Mouse (Mus musculus) forebrain, postnatal 0 days (tissue): ENCODE data around the gene Acat2. TPM values are rescaled to one million over a fixed set of nuclear protein-coding genes. Genes with fewer than 3 reads are reported as not detected.
"Not testable (repeated sequence)": the region's sequence is repeated elsewhere in the genome, so short reads cannot be mapped to it uniquely, and the experiment has no call there.

Source experiments
- ATAC-seq: fragments of 200-750 bp; cut with Nextera tagmentation; 2 replicates; pipeline ENCODE4 v1.8.0; 2017; ENCODE audit warnings: mild to moderate bottlenecking, moderate library complexity
- DNase-seq: peaks from one replicate; pipeline ENCODE4 v3.0.0-alpha.2; 2015
- H3K27ac ChIP-seq: fragments of 300-500 bp; sonication (generic); 2 replicates; pipeline ENCODE4 v1.5.1; 2014; ENCODE audit warnings: low read depth, mild to moderate bottlenecking, antibody characterized with exemption, low read length, moderate library complexity, mixed read lengths
- H3K27me3 ChIP-seq: fragments of 300-500 bp; sonication (generic); 2 replicates; pipeline ENCODE4 v1.6.1; 2014; ENCODE audit warnings: mild to moderate bottlenecking, low read length, mixed read lengths; ENCODE audit not compliant: insufficient read depth
- H3K36me3 ChIP-seq: fragments of 300-500 bp; sonication (generic); 2 replicates; pipeline ENCODE4 v1.6.1; 2014; ENCODE audit warnings: mild to moderate bottlenecking, moderate library complexity; ENCODE audit not compliant: insufficient read depth
- H3K4me1 ChIP-seq: fragments of 300-500 bp; sonication (generic); 2 replicates; pipeline ENCODE4 v1.6.1; 2014; ENCODE audit warnings: antibody characterized with exemption; ENCODE audit not compliant: insufficient read depth
- H3K4me2 ChIP-seq: fragments of 300-500 bp; sonication (generic); 2 replicates; pipeline ENCODE4 v1.6.1; 2014; ENCODE audit warnings: low read depth, mild to moderate bottlenecking, moderate library complexity
- H3K4me3 ChIP-seq: fragments of 300-500 bp; sonication (generic); 2 replicates; pipeline ENCODE4 v1.5.1; 2014; ENCODE audit warnings: low read depth, low read length, mixed read lengths
- H3K9ac ChIP-seq: fragments of 300-500 bp; sonication (generic); 2 replicates; pipeline ENCODE4 v1.6.1; 2014; ENCODE audit warnings: mild to moderate bottlenecking
- H3K9me3 ChIP-seq: fragments of 300-500 bp; sonication (generic); 2 replicates; pipeline ENCODE4 v1.6.1; 2016; ENCODE audit warnings: low read length
- CTCF ChIP-seq: sonication (generic); IDR thresholded peaks from 2 replicates; pipeline ENCODE4 v1.5.1; 2016; ENCODE audit warnings: antibody characterized with exemption, control low read depth, low read depth
- WGBS: fragments of 180-500 bp; shearing (Covaris S2); extraction: QIAGEN DNeasy Blood & Tissue Kit; methylation state at CpG from one replicate; pipeline ENCODE4 v1.1.7; 2014; 5-methylcytosine and 5-hydroxymethylcytosine counted together
- polyA plus RNA-seq: library from polyadenylated mRNA; unstranded; fragments of >200 nt; fragmentation: Nextera tagmentation; extraction: Ambion mirVana; gene quantifications from 2 replicates; pipeline ENCODE4 v1.2.1, GENCODE M21; 2015
- total RNA-seq: library from RNA; depleted of rRNA; stranded (reverse); fragments of >200 nt; gene quantifications from 2 replicates; pipeline ENCODE4 v1.2.3, GENCODE M21; 2014

Acat2 gene
- total and polyA plus RNA-seq, 2 experiments from 2014 or later: 228 to 278 TPM

GRCm38 (mm10) chr17:12938077-12938476, 22.5 kb downstream of the Acat2 start:
- H3K27me3 ChIP-seq: no peaks in the 10 kb centered on the region
- no peak overlapping the region for H3K4me2 ChIP-seq
- H3K9ac ChIP-seq: no peak overlapping the region
- no peaks in the 10 kb centered on the region for H3K4me1 ChIP-seq
- WGBS: 15% methylated on average over 2 of the region's 2 CpGs
- H3K27ac ChIP-seq: no peak overlapping the region
- no peak for DNase-seq
- ATAC-seq: peak; percentile 26; the same call in 1 of the 2 replicates
- H3K4me3 ChIP-seq: no peak overlapping the region
- peaks cover 12% of the 10 kb centered on the region for H3K36me3 ChIP-seq
- H3K9me3 ChIP-seq: no peaks in the 10 kb centered on the region
- no peak for TF ChIP-seq CTCF

GRCm38 (mm10) chr17:12937412-12937970, 23.1 kb downstream of the Acat2 start:
- TF ChIP-seq CTCF: no peak
- Histone ChIP-seq H3K4me1 (no peaks in the 10 kb centered on the region), H3K4me3 (no peak overlapping the region), H3K27ac (no peak overlapping the region), H3K9me3 (no peaks in the 10 kb centered on the region), H3K36me3 (peaks cover 6% of the 10 kb centered on the region; the same call in 1 of the 2 replicates), H3K4me2 (no peak overlapping the region), H3K9ac (no peak overlapping the region), H3K27me3 (no peaks in the 10 kb centered on the region)
- WGBS: 85% methylated on average over 2 of the region's 2 CpGs
- ATAC-seq (no peak), DNase-seq (no peak)

- no peaks in the 10 kb centered on the region for H3K27me3 ChIP-seq
- H3K9me3 ChIP-seq: no peaks in the 10 kb centered on the region
- H3K4me3 ChIP-seq: no peak overlapping the region
- H3K4me1 ChIP-seq: no peaks in the 10 kb centered on the region
- no peaks in the 10 kb centered on the region for H3K36me3 ChIP-seq
- WGBS: 14% methylated on average over 4 of the region's 4 CpGs
- DNase-seq (no peak), ATAC-seq (no peak)
- H3K9ac ChIP-seq: no peak overlapping the region
- TF ChIP-seq CTCF: no peak
- no peak overlapping the region for H3K4me2 ChIP-seq
- no peak overlapping the region for H3K27ac ChIP-seq
Observed at GRCm38 (mm10) chr17:12935719-12936118, 24.8 kb downstream of the Acat2 start.

GRCm38 (mm10) chr17:12931576-12931975, 29.0 kb downstream of the Acat2 start:
- H3K9me3 ChIP-seq, H3K4me3 ChIP-seq, H3K4me1 ChIP-seq, H3K9ac ChIP-seq, DNase-seq, H3K27me3 ChIP-seq, H3K36me3 ChIP-seq, ATAC-seq, H3K4me2 ChIP-seq, H3K27ac ChIP-seq: not testable (repeated sequence)
- 88% methylated on average over 5 of the region's 5 CpGs for WGBS

- no peak overlapping the region for H3K4me3 ChIP-seq
- H3K9ac ChIP-seq: no peak overlapping the region
- no peaks in the 10 kb centered on the region for H3K9me3 ChIP-seq
- H3K4me2 ChIP-seq: no peak overlapping the region
- no peak for ATAC-seq
- 87% methylated on average over 8 of the region's 8 CpGs for WGBS
- peaks cover 53% of the 10 kb centered on the region for H3K36me3 ChIP-seq
- H3K27me3 ChIP-seq: no peaks in the 10 kb centered on the region
- H3K27ac ChIP-seq: no peak overlapping the region
- DNase-seq: no peak
- no peak for TF ChIP-seq CTCF
- no peaks in the 10 kb centered on the region for H3K4me1 ChIP-seq
Observed at GRCm38 (mm10) chr17:12925703-12926180, 34.8 kb downstream of the Acat2 start.

- Histone ChIP-seq H3K4me1 (no peaks in the 10 kb centered on the region), H3K4me3 (no peak overlapping the region), H3K36me3 (peaks cover 60% of the 10 kb centered on the region), H3K27ac (no peak overlapping the region), H3K9me3 (no peaks in the 10 kb centered on the region), H3K9ac (no peak overlapping the region), H3K27me3 (no peaks in the 10 kb centered on the region), H3K4me2 (no peak overlapping the region)
- TF ChIP-seq CTCF: no peak
- WGBS: 93% methylated on average over 3 of the region's 3 CpGs
- DNase-seq (no peak), ATAC-seq (no peak)
Observed at GRCm38 (mm10) chr17:12925001-12925400, 35.5 kb downstream of the Acat2 start.

GRCm38 (mm10) chr17:12921073-12921472, 39.5 kb downstream of the Acat2 start:
- WGBS: 88% methylated on average over 1 of the region's 1 CpGs
- no peaks in the 10 kb centered on the region for H3K9me3 ChIP-seq
- no peak for TF ChIP-seq CTCF
- no peaks in the 10 kb centered on the region for H3K27me3 ChIP-seq
- H3K4me2 ChIP-seq: no peak overlapping the region
- H3K36me3 ChIP-seq: peaks cover 66% of the 10 kb centered on the region
- H3K27ac ChIP-seq: no peak overlapping the region
- no peak for DNase-seq
- no peak overlapping the region for H3K9ac ChIP-seq
- H3K4me3 ChIP-seq: no peak overlapping the region
- 0 out of 2 replicates have a peak, but pooled peaks cover 4% of the 10 kb centered on the region for H3K4me1 ChIP-seq
- ATAC-seq: no peak
